Mouse (Mus musculus): ENCODE results near the gene Cyb561. TPM values are rescaled to one million over a fixed set of nuclear protein-coding genes. Genes with fewer than 3 reads are reported as not detected.

Gene Cyb561
- total and polyA plus RNA-seq, 3 experiments = 32.8 to 43.9 TPM; not detected in 1

- no peak overlapping the region for H3K9ac ChIP-seq (ENCODE audit: control insufficient read depth, low read depth, low read length, poor library complexity, severe bottlenecking)
- H3K36me3 ChIP-seq (ENCODE audit: control insufficient read depth in 1 of 2, insufficient read depth in 2 of 2, low read length in 2 of 2) = no peaks in the 10 kb centered on the region
- H3K4me3 ChIP-seq (ENCODE audit: control insufficient read depth in 1 of 2, insufficient read depth in 1 of 2, low read depth in 2 of 2, low read length in 2 of 2) = no peak overlapping the region
- H3K27ac ChIP-seq (ENCODE audit: control insufficient read depth, low read depth, low read length) = no peak overlapping the region
- DNase-seq (ENCODE audit: low read depth, low spot score) = no peak
- no peaks in the 10 kb centered on the region for H3K79me2 ChIP-seq (ENCODE audit: control insufficient read depth, insufficient read depth, low read length, poor library complexity)
- H3K4me1 ChIP-seq (ENCODE audit: control insufficient read depth in 1 of 2, insufficient read depth in 2 of 2, low read length in 2 of 2) = no peaks in the 10 kb centered on the region
- H3K9me3 ChIP-seq (replicated peaks; ENCODE audit: insufficient read depth, low read length) = no peaks in the 10 kb centered on the region
- TF ChIP-seq MYC (IDR thresholded peaks at IDR 0.05; ENCODE audit: low read depth, low read length) (no peak), UBTF (IDR thresholded peaks at IDR 0.05; ENCODE audit: borderline replicate concordance, insufficient read depth, low read depth, low read length) (no peak), CHD1 (IDR thresholded peaks at IDR 0.05; ENCODE audit: low read depth, low read length) (no peak), POLR2AphosphoS2 (IDR thresholded peaks at IDR 0.05; ENCODE audit: low read length) (no peak), POLR2A (IDR thresholded peaks at IDR 0.05; ENCODE audit: control insufficient read depth in 1 of 2, insufficient read depth in 1 of 2, low read depth in 1 of 2, low read length in 2 of 2, poor library complexity in 1 of 2) (no peak), ETS1 (IDR thresholded peaks at IDR 0.05; ENCODE audit: low read depth, low read length) (no peak), ELF1 (IDR thresholded peaks at IDR 0.05; ENCODE audit: low read depth, low read length) (no peak), MYB (IDR thresholded peaks at IDR 0.05; ENCODE audit: low read depth, low read length) (no peak), ZMIZ1 (IDR thresholded peaks at IDR 0.05; ENCODE audit: low read depth, low read length) (no peak), MAFK (IDR thresholded peaks at IDR 0.05; ENCODE audit: borderline replicate concordance, low read depth, low read length) (no peak), TCF12 (IDR thresholded peaks at IDR 0.05; ENCODE audit: low read depth, low read length) (no peak), TAL1 (IDR thresholded peaks at IDR 0.05; ENCODE audit: low read length) (no peak), BHLHE40 (IDR thresholded peaks at IDR 0.05; ENCODE audit: borderline replicate concordance, low read depth, low read length) (no peak), CTCF (IDR thresholded peaks at IDR 0.05 in 2 of 3, conservative IDR thresholded peaks at IDR 0.05 in 1 of 3; ENCODE audit: control insufficient read depth in 1 of 3, insufficient read depth in 1 of 3, low read depth in 2 of 3, low read length in 3 of 3, poor library complexity in 1 of 3, severe bottlenecking in 1 of 3) (no peak), SIN3A (IDR thresholded peaks at IDR 0.05; ENCODE audit: low read length) (no peak), NELFE (IDR thresholded peaks at IDR 0.05; ENCODE audit: low read depth, low read length) (no peak)
- no peaks in the 10 kb centered on the region for H3K27me3 ChIP-seq (ENCODE audit: control insufficient read depth in 1 of 2, insufficient read depth in 2 of 2, low read length in 2 of 2)
These were observed 18.8 kb downstream of the Cyb561 start for GRCm38 (mm10) chr11:105934303-105934711.

- Histone ChIP-seq H3K9me3 (replicated peaks; ENCODE audit: insufficient read depth, low read length) (no peaks in the 10 kb centered on the region), H3K27me3 (ENCODE audit: control insufficient read depth in 1 of 2, insufficient read depth in 2 of 2, low read length in 2 of 2) (no peaks in the 10 kb centered on the region), H3K4me1 (ENCODE audit: control insufficient read depth in 1 of 2, insufficient read depth in 2 of 2, low read length in 2 of 2) (no peaks in the 10 kb centered on the region), H3K36me3 (ENCODE audit: control insufficient read depth in 1 of 2, insufficient read depth in 2 of 2, low read length in 2 of 2) (no peaks in the 10 kb centered on the region), H3K79me2 (ENCODE audit: control insufficient read depth, insufficient read depth, low read length, poor library complexity) (no peaks in the 10 kb centered on the region), H3K27ac (ENCODE audit: control insufficient read depth, low read depth, low read length) (no peak overlapping the region), H3K4me3 (ENCODE audit: control insufficient read depth in 1 of 2, insufficient read depth in 1 of 2, low read depth in 2 of 2, low read length in 2 of 2) (no peak overlapping the region), H3K9ac (ENCODE audit: control insufficient read depth, low read depth, low read length, poor library complexity, severe bottlenecking) (no peak overlapping the region)
- DNase-seq (ENCODE audit: low read depth, low spot score) = no peak
- TF ChIP-seq CHD1 (IDR thresholded peaks at IDR 0.05; ENCODE audit: low read depth, low read length) = no peak
- no peak for TF ChIP-seq POLR2AphosphoS5 (IDR thresholded peaks at IDR 0.05; ENCODE audit: borderline replicate concordance, low read depth, low read length)
- no peak for TF ChIP-seq TBP (IDR thresholded peaks at IDR 0.05; ENCODE audit: low read depth, low read length)
- TF ChIP-seq MYC (IDR thresholded peaks at IDR 0.05; ENCODE audit: low read depth, low read length) = no peak
- TF ChIP-seq USF1 (IDR thresholded peaks at IDR 0.05; ENCODE audit: low read depth, low read length) = no peak
These were observed 19.4 kb downstream of the Cyb561 start for GRCm38 (mm10) chr11:105933746-105934145.
